Mouse (Mus musculus) C2C12 (cell line): ENCODE results near the gene Ogg1.

Experiments
- MYOG ChIP-seq: IDR thresholded peaks from one replicate; pipeline ENCODE4 v1.6.1; 2011; ENCODE audit not compliant: control insufficient read depth, insufficient read length; ENCODE audit errors: extremely low read depth
- USF1 ChIP-seq: IDR thresholded peaks from one replicate; pipeline ENCODE4 v1.6.1; 2011; ENCODE audit warnings: low read depth, mild to moderate bottlenecking, control low read depth, moderate library complexity

- no peak for TF ChIP-seq MYOG
- TF ChIP-seq USF1 = no peak
Measured at GRCm38 (mm10) chr6:113290346-113290745, 36.4 kb upstream of the Ogg1 start.
